In genomic region chr2:10340022-10340421, GRCm38 (mm10) we compare ENCODE assay signal across 21 mouse cellular contexts. TPM values are rescaled to one million over a fixed set of nuclear protein-coding genes. Genes with fewer than 3 reads are reported as not detected.
DNase-seq lines count a peak whose midpoint lies in the region; ATAC-seq lines count a peak whose summit lies in the region.
"Had no signal": no experiment of that assay in that cellular context is flagged by ENCODE, and none has a peak within 500 bp of the region (broad histone marks: within the 10 kb centered on the region; RNA-seq: fewer than 3 reads in every experiment).

No protein-coding gene starts in this region.

- no peaks in the 10 kb centered on the region for H3K36me3 ChIP-seq in kidney, embryonic 15.5 days
- H3K36me3 ChIP-seq: embryonic facial prominence, embryonic 13.5 days; embryonic facial prominence, embryonic 15.5 days; forebrain, embryonic 10.5 days; forebrain, embryonic 12.5 days had no signal

- WGBS in kidney, embryonic 15.5 days = 45% methylated on average over 1 of the region's 1 CpGs

- no peak overlapping the region for H3K4me3 ChIP-seq in kidney, embryonic 15.5 days (replicated peaks)
- H3K4me3 ChIP-seq: embryonic facial prominence, embryonic 13.5 days; embryonic facial prominence, embryonic 15.5 days; erythroblast, embryonic 14.5 days; forebrain, embryonic 10.5 days; forebrain, embryonic 12.5 days had no signal

- no peak overlapping the region for H3K27ac ChIP-seq in kidney, embryonic 15.5 days
- H3K27ac ChIP-seq: embryonic facial prominence, embryonic 13.5 days; embryonic facial prominence, embryonic 15.5 days; forebrain, embryonic 10.5 days; forebrain, embryonic 12.5 days had no signal

- peak; percentile 58 for ATAC-seq in kidney, embryonic 15.5 days (replicated peaks; ENCODE audit: low FRiP score)
- ATAC-seq: forebrain, embryonic 14.5 days had no signal

- DNase-seq in kidney, postnatal 36 days = no peak
- DNase-seq in kidney, postnatal 10 days = peak; percentile 10
- DNase-seq in kidney, postnatal 4 days = no peak
- DNase-seq in retina, postnatal 1 day = peak; percentile 27
- no peak for DNase-seq in retina, embryonic 14.5 days (ENCODE audit: low spot score)
- DNase-seq: adrenal gland, adult 2 months; adrenal gland, postnatal 10 days; adrenal gland, postnatal 25 days; cerebellum, adult 11 months; cerebellum, adult 18-20 months; cerebellum, adult 8-10 months; cerebellum, adult 9-11 months; cerebellum, postnatal 36 days; embryo, embryonic 11 days had no signal

- H3K4me2 ChIP-seq in kidney, embryonic 15.5 days = no peak overlapping the region
- H3K4me2 ChIP-seq: embryonic facial prominence, embryonic 13.5 days; embryonic facial prominence, embryonic 15.5 days; forebrain, embryonic 12.5 days had no signal

- H3K9me3 ChIP-seq in kidney, embryonic 15.5 days (replicated peaks) = no peaks in the 10 kb centered on the region
- H3K9me3 ChIP-seq: embryonic facial prominence, embryonic 13.5 days; embryonic facial prominence, embryonic 15.5 days; forebrain, embryonic 10.5 days; forebrain, embryonic 12.5 days had no signal

- peaks cover 3% of the 10 kb centered on the region; the same call in 1 of the 2 replicates for H3K27me3 ChIP-seq in kidney, embryonic 15.5 days

- 0 out of 2 replicates have a peak, but pooled peaks cover 4% of the 10 kb centered on the region for H3K4me1 ChIP-seq in kidney, embryonic 15.5 days
- H3K4me1 ChIP-seq: embryonic facial prominence, embryonic 13.5 days; embryonic facial prominence, embryonic 15.5 days; forebrain, embryonic 10.5 days; forebrain, embryonic 12.5 days had no signal

- H3K9ac ChIP-seq in kidney, embryonic 15.5 days = no peak overlapping the region
- H3K9ac ChIP-seq: embryonic facial prominence, embryonic 13.5 days; embryonic facial prominence, embryonic 15.5 days; forebrain, embryonic 12.5 days had no signal

RNA-seq across cellular contexts. Expression of gene Sfmbt2, which starts 30.3 kb away (rescaled TPM):
- polyA plus RNA-seq in kidney, embryonic 15.5 days (2015; fragmentation: Nextera tagmentation; extraction: Ambion mirVana) = 1.7 and 2.0 TPM in 2 replicates
- polyA plus RNA-seq: erythroblast, embryonic 14.5 days had no signal

Comparison
In these comparisons a context has a peak if more than half of its experiments do, and no peak if none do; other contexts are left out.
1. DNase-seq: peak in kidney, postnatal 10 days (single experiment) and retina, postnatal 1 day (single experiment); none in kidney, postnatal 36 days (0 of 2), kidney, postnatal 4 days (0 of 2) and retina, embryonic 14.5 days (single experiment).